Mouse (Mus musculus) heart, postnatal 0 days (tissue): ENCODE measurements at regions not wholly inside any gene's neighbourhood (a gene's known extent, or its start where the extent isn't known, plus 50 kb on each side); places are given as distances from the start of the nearest gene placed in this dataset.

Experiments
- CTCF ChIP-seq: IDR thresholded peaks from 2 replicates; pipeline ENCODE4 v1.5.1; 2016; ENCODE audit warnings: antibody characterized with exemption, control low read depth, low read depth
- EP300 ChIP-seq: IDR thresholded peaks from 2 replicates; pipeline ENCODE4 v1.6.1; 2016; ENCODE audit warnings: antibody characterized with exemption, low read depth

DNA sequence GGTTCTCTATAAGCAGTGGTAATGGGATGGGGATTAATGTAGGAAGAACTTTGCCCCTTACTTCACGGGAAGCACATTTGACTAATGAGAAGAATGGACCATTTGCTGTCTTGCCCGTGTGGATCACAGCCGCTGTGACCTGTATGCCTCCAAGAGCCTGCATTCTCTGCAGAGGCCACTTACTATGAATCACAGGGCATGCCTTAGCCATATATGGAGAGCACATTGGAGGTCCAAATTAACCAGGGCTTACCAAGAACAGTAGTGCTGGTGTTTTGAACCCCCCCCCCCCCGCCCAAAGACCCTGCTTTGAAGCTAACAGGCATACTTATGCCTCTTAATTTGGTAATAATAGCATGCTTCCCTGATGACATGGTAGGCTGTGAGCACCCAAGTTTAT is 236.8 kb upstream of the Nectin3 start:
- TF ChIP-seq CTCF = no peak
- no peak for TF ChIP-seq EP300
